Mouse (Mus musculus): Measurements from ENCODE around the gene Impdh1.

DNA sequence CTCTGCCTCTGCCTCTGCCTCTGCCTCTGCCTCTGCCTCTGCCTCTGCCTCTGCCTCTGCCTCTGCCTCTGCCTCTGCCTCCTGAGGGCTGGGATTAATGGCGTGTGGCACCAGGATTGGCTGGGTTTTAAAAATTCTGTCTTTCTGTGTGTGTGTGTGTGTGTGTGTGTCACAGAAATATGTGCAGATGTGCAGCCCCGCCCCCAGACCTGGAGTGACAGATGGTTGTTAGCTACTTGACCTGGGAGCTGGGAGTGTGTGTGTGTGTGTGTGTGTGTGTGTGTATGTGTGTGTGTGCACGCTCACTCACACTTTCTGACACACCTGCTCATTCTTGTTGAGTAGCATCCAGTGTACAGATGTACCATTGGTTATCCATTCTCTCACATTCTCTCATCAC, 17.5 kb upstream of the Impdh1 start:
- TF ChIP-seq POLR2A (IDR thresholded peaks at IDR 0.05; ENCODE audit: insufficient read depth, low read depth, low read length) (no peak), CTCF (IDR thresholded peaks at IDR 0.05) (no peak), EP300 (IDR thresholded peaks at IDR 0.05; ENCODE audit: insufficient read depth, low read depth, low read length) (no peak)
